Mouse (Mus musculus) liver, adult (tissue): ENCODE measurements around the gene Gpr68.

Source experiments
- GATA4 ChIP-seq: IDR thresholded peaks from 2 replicates; pipeline ENCODE4 v1.6.1; 2014; ENCODE audit warnings: mild to moderate bottlenecking, low read length; ENCODE audit not compliant: insufficient replicate concordance

Gpr68 gene

DNA sequence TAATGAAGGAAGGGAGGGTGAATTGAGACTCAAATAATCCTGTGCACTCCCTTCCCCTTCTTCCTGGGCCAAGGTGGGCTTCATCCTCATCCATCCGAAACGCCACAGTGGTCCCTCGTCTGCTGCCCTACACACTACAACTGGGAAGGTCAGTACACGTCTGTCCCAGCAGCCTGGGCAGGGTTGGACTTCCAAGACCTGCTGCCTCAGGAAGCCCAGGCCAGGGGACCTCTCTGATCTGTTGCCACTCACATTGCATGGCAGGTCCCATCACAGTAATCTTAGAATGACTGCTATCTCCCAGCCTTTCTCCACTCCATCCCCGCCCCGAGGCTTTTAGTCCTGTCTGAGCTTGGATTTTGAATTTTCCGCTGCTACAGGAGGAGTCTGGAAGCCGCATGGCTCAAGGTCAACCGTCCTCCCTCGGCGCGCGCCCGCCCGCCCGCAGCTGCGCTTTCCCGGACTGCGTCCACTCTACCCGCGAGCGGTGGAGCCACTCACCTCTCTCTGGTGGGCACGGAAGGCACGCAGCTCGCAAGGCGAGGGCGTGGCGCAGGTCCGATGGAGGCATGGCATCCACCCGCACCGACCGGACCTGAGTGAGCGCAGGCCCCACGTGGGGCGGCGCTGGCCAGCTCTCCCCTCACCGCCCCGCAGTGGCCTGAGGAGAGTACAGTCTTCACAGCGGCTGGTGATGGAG, at the start of gene Gpr68:
Gene Gpr68 (minus strand): TSS at position 601 of the 700 bp plus-strand sequence.
- TF ChIP-seq GATA4: no peak

DNA sequence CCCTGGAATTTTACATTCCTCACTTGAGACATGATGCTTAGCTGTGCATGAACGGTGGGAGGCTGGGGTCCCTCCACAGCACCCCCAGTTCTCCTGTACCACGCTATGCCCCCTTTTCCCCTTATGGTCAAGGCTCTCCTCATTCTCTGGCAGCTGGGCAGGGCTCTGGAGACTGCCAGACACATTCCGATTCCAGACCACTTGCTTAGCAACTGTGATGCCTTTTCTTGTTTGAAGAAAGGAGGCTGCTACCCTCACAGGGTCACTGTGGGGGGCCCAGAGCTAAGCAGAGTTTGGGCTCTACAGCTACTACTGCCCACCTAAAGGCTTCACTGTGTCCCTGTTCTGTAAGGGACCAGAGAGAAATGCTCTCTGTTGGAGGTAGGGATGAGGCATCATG, 49.3 kb upstream of the Gpr68 start:
- TF ChIP-seq GATA4: no peak

DNA sequence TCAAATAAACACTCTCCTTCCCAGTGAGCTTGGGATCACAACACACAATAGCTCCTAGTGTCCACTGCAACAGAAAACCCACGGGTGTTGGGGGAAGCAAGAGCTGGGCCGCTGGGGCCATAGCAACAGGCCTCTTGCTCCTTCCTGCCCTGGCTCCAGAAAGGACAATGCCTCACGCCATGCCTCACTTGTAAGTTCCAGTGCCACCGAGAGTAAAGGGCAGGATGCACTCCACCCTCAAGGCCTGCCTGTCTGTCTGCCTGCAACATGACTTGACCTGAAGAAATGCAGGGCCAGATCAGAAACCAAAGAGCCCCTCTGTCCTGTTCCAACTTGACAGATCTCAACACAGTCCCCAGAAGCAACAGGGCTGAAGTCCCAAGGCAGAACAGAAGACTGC, 48.8 kb upstream of the Gpr68 start:
- no peak for TF ChIP-seq GATA4

DNA sequence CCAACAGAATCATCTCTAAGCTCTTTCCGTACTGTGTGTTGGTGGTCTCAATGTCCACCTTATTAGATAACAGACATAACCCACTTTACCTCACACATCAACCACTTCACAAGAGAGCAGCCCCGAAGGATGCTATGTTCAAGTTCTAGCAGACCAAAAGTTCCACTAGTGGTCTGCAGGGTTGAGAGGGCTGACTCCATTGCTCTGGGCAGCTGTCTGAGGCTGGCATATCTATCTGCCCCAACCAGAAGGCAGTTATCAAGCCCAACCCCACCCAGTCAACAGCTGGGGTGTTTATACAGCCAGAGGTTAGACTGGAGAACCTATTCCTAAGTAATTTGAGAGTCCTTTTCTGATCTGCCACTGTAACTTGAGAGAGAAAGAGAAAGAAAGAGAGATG, 48.0 kb upstream of the Gpr68 start:
- TF ChIP-seq GATA4: no peak

DNA sequence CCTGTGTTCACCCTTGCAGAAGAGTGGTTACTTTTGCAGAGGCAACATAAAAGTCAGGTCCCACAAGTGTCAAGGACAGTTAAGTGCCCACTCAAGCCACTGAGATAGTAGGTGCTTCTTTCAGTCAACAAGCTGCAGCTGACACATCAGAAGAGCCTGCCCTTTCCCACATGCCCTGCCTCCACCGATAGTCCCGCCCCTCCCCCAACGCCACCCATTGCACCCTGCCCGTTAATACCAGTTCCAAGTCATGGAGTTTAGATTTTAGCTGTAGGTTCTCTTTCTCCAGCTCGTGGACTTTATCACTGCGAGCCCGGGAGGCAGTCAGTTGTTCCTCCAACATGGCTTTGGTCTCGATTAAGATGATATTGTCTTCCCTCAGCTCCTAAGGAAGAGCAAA, 45.9 kb upstream of the Gpr68 start:
- no peak for TF ChIP-seq GATA4

DNA sequence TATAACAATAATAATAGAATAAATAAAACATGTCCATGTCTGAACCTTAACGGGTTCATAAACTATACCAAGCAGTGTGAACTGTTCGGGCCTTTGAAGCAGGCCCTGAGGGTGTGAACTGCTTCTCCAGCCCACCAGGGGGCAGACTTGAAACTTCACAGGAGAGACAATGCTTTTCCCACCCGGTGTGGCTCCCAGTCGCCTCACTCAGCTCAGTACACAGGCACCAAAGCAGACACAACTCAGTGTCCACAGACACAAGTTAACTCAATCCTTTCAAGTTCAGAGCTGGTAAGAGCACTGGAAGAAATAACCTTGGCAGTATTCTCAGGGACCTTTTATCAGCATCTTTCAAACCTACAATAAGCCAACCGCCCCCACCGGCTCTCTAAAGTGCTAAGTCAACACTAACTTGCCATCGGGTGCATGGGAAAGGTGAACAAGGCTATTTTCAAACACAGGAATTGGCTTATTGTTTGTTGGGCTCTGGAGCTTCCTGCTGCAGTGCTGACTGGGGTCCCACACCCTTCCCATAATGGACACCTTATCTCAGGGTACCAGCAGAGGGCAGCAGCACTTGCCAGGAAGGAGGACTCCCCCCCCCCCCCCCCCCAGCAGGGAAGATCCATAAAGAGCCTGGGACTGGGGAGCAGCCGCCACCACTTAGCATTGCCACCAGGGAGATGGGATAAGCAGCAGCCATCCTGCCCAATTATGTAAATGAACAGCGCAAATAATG, 44.4 kb upstream of the Gpr68 start:
- peak; percentile 64; the same call in 1 of the 2 replicates for TF ChIP-seq GATA4

DNA sequence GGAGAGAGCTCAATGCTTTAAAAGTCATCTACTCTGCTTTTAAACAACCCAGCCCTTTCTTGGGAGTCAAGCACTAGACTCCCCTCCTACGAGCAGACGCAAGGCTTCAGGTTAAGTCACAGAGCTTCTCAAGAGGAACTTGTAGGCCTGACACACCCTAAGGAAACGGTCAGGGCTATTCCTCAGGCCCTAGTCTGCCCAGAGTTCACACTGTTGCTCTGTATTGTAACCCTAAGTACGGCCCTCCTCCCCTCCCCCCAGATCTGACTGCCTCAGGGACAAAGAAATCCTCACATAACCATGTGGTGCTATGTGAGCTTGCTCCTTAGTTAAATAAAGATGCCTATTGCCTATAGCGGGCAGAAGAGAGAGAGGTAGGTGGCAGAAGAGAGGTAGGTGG, 41.1 kb upstream of the Gpr68 start:
- no peak for TF ChIP-seq GATA4

DNA sequence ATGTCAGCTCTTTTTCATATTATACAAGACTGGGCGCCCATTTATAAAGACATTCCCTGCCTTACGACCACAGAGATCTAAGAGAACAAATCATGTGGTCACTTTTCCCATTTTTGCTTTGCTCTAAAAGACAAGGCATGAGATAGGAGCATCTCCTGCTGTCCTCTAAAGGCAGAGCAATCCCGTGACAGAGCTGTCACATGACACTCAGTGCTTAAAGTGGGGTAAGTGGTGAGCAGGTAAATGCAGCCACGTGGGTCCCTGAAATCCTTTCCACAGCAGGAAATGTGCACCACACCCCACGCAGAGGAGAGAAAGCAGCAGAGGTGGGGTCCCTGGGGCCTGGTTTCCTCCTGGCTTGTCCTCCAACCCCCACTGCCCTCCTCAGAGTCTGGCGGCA, 40.0 kb upstream of the Gpr68 start:
- no peak for TF ChIP-seq GATA4

DNA sequence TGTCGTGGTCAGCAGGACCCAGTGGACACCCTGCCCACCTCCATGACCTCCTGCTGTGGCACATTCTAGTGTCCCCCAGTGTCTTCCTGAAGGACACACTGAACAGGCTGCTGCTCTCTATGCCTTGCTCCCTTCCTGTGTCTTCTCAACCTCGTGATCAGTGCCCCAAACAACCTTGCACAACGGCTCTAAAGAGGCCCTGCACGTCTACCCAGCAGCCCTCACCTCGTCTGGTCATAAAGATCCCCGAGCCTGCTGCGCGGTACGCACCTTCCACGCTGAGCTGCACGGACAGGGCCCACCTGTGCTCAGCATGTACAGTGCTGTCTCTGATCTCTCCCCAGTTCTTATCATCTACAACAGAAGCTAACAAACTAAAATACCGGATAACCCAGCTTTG, 38.0 kb upstream of the Gpr68 start:
- no peak for TF ChIP-seq GATA4

DNA sequence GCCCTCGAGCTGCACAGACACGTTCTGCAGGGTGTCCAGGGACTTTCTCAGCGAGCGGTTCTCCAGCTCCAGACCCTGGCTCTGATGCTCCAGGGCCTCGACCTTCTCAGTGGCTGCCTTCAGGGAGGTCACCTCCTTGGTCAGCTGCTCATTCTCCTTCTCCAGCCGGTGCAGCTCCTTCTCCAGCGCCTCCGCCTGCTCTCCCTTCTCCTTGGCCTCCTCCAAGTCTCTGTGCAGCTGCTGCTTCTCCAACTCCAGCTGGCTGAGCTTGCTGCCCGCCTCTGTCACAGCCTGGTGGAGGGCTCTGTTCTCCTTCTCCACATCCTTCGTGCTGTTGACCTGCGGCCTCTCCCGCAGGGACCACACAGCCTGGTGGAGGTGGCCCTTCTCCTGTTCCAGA, 37.5 kb upstream of the Gpr68 start:
- TF ChIP-seq GATA4: no peak

DNA sequence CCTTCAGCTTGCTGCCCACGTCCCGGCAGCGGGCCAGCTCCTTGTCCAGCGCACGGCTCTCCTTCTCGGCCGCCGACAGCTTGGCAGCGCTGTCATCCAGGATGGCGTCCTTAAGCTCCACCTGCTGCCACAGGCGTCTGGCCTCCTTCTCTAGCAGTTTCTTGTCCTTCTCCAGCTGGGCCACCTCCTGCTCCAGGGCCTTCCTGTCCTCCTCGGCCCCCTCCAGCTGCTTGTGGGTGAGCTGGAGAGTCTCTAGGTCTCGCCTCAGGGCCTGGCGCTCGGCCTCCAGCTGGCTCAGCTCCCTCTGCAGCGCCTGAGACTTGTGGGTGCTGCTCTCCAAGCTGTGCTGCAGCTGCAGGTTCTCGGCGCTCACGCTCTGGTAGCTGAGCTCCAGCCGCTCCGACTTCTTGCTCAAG, 36.9 kb upstream of the Gpr68 start:
- TF ChIP-seq GATA4: no peak

DNA sequence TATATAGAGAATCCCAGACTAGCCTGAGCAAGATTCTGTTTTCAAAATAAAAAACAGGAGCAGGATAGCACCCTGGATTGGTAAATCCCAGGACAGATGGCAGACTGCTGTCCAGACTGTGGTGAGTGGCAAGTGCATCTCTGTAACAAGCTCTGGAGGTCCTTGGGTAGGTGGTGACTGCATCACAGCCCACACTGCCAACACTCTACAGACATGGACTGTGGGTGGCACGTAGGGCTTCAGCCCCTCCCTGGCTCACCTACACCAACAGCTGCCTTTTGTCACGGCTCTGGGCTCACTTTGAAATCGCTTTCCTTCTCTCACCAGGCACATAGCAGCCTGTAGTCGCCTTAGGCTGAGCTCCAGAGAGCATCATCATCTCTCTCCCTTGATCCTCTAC, 35.1 kb upstream of the Gpr68 start:
- TF ChIP-seq GATA4: no peak

DNA sequence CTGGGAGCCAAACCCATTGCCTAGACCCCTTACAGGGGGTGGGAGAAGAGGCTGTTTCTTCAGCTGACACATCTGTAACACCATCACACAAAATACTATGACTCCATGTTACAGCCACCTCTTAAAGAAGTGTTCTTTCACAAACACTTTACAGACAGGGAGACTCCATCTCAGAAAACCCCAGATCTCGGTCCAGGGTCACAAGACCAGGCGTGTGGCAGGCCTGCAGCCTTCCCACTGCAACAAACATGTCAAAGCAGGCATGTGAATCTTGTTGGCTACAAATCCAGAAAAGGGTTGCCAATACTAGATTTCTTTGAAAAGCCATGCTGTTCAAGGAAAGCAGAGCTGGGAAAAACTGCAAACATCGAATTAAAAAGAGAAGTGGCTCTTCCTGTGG, 33.4 kb upstream of the Gpr68 start:
- no peak for TF ChIP-seq GATA4

DNA sequence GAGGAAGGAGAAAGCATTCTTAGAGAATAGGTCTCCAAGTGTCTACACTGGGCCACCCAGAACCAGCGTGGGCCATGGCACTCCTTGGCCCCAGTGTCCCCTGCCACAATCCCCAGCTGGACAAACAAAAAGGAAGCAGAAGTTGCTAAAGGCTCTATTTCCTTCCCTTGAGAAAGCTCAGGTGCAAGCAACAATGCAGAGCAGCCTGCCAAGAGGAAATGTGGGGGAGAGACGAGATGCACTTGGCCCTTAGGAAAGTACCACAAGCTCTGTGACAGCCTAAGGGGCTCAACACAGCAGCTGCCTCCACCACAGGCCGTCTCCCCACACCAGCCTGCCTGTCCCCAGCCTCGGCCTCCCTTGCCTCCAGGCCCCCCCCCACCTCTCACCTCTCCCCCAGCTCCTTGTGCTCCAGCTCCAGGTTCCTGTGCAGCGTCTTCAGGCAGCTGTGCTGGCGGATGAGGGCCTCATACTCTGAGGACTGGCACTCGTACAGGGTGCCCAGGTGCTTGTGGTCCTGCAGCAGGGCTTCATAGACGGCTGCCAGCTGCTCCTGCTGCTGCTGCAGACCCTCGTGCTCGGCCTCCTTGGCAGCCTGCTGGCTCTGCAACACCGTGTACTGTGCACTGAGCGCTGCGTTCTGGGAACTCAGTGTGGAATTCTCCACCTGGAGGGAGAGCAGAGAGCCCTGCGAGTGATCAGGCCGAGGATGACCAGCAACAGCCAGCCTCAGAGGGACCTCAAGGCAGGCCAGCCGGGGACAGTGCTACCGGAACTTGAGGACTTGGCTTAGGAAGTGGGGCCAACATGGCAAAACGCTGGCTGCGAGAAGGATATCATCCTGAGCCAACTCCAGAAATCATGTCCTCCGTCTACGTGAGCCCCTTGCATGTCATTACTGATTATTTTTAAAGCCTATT, 29.7 kb upstream of the Gpr68 start:
- TF ChIP-seq GATA4: no peak; the same call in 1 of the 2 replicates

DNA sequence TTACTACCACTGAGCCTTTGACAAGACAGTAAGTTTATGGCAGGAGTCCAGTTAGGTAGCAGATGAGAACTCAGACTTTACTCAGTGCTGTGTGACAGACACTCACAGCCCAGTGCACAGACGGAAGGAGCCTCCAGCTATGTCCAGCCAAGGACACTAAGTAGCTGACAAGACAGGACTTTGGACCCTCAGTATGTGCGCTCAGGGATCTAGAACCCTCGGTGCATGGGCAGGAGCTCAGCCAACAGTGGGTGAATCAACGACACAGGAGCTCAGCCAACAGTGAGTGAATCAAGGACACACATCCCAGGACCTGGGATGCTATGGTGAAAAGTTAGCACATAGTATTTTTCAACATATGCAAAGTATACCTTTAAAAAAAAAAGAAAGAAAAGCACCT, 28.7 kb upstream of the Gpr68 start:
- no peak for TF ChIP-seq GATA4

DNA sequence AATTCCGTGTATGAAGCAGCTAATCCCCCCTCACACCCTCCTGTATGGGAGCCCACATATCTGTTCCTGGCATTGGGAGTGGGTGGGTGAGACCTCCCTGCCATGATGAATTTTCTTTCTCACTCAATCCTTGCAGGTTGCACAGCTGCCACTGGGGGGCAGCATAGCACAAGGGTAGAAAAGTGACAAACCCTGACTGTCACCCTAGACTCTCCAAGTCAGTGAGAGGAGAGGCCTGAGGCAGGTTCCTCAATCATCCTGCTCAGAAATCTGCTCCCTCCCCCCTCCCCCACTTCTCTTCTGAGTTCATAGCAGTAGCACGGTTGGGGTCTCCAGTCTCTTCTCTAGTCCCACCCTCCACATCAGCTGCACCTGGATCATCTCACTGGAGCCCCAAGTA, 28.1 kb upstream of the Gpr68 start:
- no peak for TF ChIP-seq GATA4

DNA sequence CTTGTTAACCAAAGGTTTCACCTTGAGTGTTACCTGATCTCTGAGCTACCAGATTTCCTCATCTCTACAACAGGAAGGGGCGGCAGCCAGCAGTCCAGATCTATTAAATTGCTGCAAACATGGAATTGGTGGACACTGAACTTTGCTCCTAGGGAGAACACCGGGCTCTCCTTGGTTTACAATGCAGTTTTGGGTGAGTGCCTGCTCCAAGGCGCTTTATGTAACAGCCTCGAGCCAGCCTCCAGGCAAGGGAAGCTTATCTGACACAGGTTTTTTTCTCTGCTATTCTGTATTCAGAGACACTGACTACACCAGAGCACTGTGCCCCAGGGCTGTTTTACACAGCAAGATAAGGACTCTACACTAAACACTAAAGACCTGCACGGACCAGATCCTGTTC, 26.8 kb upstream of the Gpr68 start:
- no peak for TF ChIP-seq GATA4
